Mouse (Mus musculus) hindbrain, postnatal 0 days (tissue): Measurements from ENCODE around the gene Gatad2b. TPM values are rescaled to one million over a fixed set of nuclear protein-coding genes. Genes with fewer than 3 reads are reported as not detected.

Experiments
- ATAC-seq: fragments of 200-750 bp; cut with Nextera tagmentation; 2 replicates; pipeline ENCODE4 v1.8.0; 2017; ENCODE audit warnings: mild to moderate bottlenecking, moderate TSS enrichment, moderate library complexity
- DNase-seq: peaks from one replicate; pipeline ENCODE4 v3.0.0-alpha.2; 2015; ENCODE audit warnings: low spot score
- H3K27ac ChIP-seq: fragments of 300-500 bp; sonication (generic); 2 replicates; pipeline ENCODE4 v1.5.1; 2014; ENCODE audit warnings: mild to moderate bottlenecking
- H3K27me3 ChIP-seq: fragments of 300-500 bp; sonication (generic); 2 replicates; pipeline ENCODE4 v1.6.1; 2014; ENCODE audit warnings: low read length, mixed read lengths; ENCODE audit not compliant: insufficient read depth
- H3K36me3 ChIP-seq: fragments of 300-500 bp; sonication (generic); 2 replicates; pipeline ENCODE4 v1.6.1; 2014; ENCODE audit warnings: low read length, mixed read lengths; ENCODE audit not compliant: insufficient read depth
- H3K4me1 ChIP-seq: fragments of 300-500 bp; sonication (generic); 2 replicates; pipeline ENCODE4 v1.6.1; 2014; ENCODE audit warnings: antibody characterized with exemption, low read length, mixed read lengths; ENCODE audit not compliant: insufficient read depth
- H3K4me2 ChIP-seq: fragments of 300-500 bp; sonication (generic); 2 replicates; pipeline ENCODE4 v1.6.1; 2014; ENCODE audit warnings: low read depth, mild to moderate bottlenecking, low read length, moderate library complexity, mixed read lengths
- H3K4me3 ChIP-seq: fragments of 300-500 bp; sonication (generic); 2 replicates; pipeline ENCODE4 v1.5.1; 2014; ENCODE audit warnings: low read length
- H3K9ac ChIP-seq: fragments of 300-500 bp; sonication (generic); replicated peaks from 2 replicates; pipeline ENCODE4 v1.6.1; 2014; ENCODE audit warnings: mild to moderate bottlenecking, low read length, moderate library complexity, mixed read lengths
- H3K9me3 ChIP-seq: fragments of 300-500 bp; sonication (generic); 2 replicates; pipeline ENCODE4 v1.6.1; 2016; ENCODE audit warnings: low read length, mixed read lengths
- CTCF ChIP-seq: IDR thresholded peaks from 2 replicates; pipeline ENCODE4 v1.5.1; 2016; ENCODE audit warnings: antibody characterized with exemption, control low read depth, low read depth
- WGBS: fragments of 180-500 bp; shearing (Covaris S2); extraction: QIAGEN DNeasy Blood & Tissue Kit; methylation state at CpG from one replicate; pipeline ENCODE4 v1.1.7; 2014; 5-methylcytosine and 5-hydroxymethylcytosine counted together
- polyA plus RNA-seq: library from polyadenylated mRNA; unstranded; fragments of >200 nt; fragmentation: Nextera tagmentation; extraction: Ambion mirVana; gene quantifications from 2 replicates; pipeline ENCODE4 v1.2.1, GENCODE M21; 2015
- total RNA-seq: library from RNA; depleted of rRNA; stranded (reverse); fragments of >200 nt; gene quantifications from 2 replicates; pipeline ENCODE4 v1.2.3, GENCODE M21; 2014

Gatad2b gene
- total and polyA plus RNA-seq, 2 experiments from 2014 or later: 14.2 to 31.5 TPM

DNA sequence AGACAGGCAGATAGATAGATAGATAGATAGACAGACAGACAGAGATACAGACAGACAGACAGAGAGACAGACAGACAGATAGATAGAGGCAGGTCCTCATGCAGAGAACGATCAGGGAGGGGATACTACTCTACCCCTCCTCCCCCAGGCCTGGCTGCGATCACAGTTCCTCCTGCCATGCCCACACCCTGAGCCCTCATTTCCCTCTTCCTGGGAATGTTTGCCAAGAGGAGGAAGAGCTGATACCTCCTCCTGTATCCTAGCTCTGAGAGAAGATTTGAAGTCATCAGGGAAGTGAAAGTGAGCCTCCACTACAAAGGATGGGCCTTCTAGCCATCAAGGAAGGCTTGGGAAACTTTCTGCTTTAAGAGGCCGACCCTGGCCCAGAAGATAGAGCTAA lies 102.7 kb downstream of the Gatad2b start:
- Histone ChIP-seq H3K4me1 (0 out of 2 replicates have a peak, but pooled peaks cover 2% of the 10 kb centered on the region), H3K36me3 (peaks cover 77% of the 10 kb centered on the region), H3K27ac (no peak overlapping the region), H3K4me2 (no peak overlapping the region), H3K9ac (no peak overlapping the region), H3K4me3 (no peak overlapping the region), H3K9me3 (no peaks in the 10 kb centered on the region), H3K27me3 (no peaks in the 10 kb centered on the region)
- no peak for DNase-seq
- WGBS: 84% methylated on average over 3 of the region's 3 CpGs
- no peak for ATAC-seq
- TF ChIP-seq CTCF: no peak

DNA sequence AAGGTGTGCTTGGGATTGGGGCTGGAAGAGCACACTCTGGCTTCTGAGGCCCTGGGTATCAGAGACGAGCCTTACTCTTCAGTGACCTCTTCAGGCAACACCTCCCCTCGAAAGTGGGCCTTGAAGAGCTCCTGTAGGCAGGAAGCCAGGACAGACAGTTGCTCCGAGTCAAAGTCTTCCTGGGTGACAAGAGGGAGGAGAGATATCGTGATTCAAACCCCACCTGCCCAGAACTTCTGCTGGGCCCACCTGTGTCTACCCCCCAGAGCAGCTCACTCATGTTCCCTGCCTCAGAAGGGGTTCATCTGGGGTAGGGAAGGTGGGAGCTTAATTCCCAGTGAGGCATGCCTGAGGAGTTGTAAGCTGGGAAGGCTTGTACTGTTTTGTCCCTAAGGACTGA lies 108.0 kb downstream of the Gatad2b start:
- H3K4me2 ChIP-seq: no peak overlapping the region
- no peak overlapping the region for H3K27ac ChIP-seq
- peaks cover 87% of the 10 kb centered on the region for H3K36me3 ChIP-seq
- DNase-seq (no peak), ATAC-seq (no peak)
- 78% methylated on average over 4 of the region's 4 CpGs for WGBS
- TF ChIP-seq CTCF: no peak
- no peaks in the 10 kb centered on the region for H3K27me3 ChIP-seq
- H3K9ac ChIP-seq: no peak overlapping the region
- H3K9me3 ChIP-seq: no peaks in the 10 kb centered on the region
- H3K4me1 ChIP-seq: no peaks in the 10 kb centered on the region
- H3K4me3 ChIP-seq: no peak overlapping the region

DNA sequence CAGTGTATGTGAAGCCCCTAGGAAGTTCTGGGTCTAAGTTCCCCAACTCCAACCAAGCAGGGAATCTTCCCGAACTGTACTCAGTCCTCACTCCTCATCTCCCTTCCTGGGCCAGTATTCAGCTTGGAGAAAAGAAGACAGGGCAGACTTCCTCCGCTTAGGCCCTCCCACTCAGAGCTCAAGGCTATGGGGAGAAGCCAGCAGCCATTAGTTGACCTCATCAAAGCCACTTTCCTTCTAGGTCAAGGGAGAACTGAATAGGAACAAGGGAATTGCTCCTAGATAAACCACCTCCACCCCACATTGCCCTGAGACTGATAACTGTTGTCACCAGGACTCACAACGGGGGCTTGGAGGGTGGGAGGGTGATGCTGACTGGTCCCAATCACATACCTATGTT lies 111.1 kb downstream of the Gatad2b start:
- no peak overlapping the region for H3K4me3 ChIP-seq
- H3K36me3 ChIP-seq: peaks cover 93% of the 10 kb centered on the region
- no peak overlapping the region for H3K27ac ChIP-seq
- no peak for ATAC-seq
- no peaks in the 10 kb centered on the region for H3K27me3 ChIP-seq
- no peaks in the 10 kb centered on the region for H3K9me3 ChIP-seq
- DNase-seq: no peak
- WGBS: 97% methylated on average over 3 of the region's 3 CpGs
- H3K4me2 ChIP-seq: no peak overlapping the region
- TF ChIP-seq CTCF: no peak
- H3K4me1 ChIP-seq: no peaks in the 10 kb centered on the region
- H3K9ac ChIP-seq: no peak overlapping the region

DNA sequence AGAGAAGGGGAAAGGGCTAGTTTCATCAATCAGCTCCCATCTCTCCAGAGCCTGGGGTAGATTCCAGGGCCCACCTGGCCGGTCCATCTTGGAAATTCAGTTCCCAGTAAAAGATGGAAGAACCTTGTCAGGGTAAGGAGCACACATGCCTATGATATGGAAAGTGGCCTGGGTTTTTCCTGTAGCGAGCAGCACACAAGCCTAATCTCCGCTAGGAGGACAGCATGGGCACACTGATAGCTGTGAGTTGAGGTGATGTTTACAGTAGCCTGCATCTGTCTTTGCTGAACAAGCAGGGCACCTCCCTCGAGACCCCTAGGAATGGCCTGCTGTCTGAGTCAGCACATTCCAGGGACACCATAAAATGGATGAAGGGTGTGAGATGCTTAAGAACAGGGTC lies 111.6 kb downstream of the Gatad2b start:
- DNase-seq: no peak
- Histone ChIP-seq H3K4me1 (no peaks in the 10 kb centered on the region), H3K4me2 (no peak overlapping the region), H3K27ac (no peak overlapping the region), H3K36me3 (peaks cover 91% of the 10 kb centered on the region), H3K4me3 (no peak overlapping the region), H3K9ac (no peak overlapping the region), H3K27me3 (no peaks in the 10 kb centered on the region), H3K9me3 (no peaks in the 10 kb centered on the region)
- WGBS: 89% methylated on average over 4 of the region's 4 CpGs
- TF ChIP-seq CTCF: no peak
- no peak for ATAC-seq

DNA sequence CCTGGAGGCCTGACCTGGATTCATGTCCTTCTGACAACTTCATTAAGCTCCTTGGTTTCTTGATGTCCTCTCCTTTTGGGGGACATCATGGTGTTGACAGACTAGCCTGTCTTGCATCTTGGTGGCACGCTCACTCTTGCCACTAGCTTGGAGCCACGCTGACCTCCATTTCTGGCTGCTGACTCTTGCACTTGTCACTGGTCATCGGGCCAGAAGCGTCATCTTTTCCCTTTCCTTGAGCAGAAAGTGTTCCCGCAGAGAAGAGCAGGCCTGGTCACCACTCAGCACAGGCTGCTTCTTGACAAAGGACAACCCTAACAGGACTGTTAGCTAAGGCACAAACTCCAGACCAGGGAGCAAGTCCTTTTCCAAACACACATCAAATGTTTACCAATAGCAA lies 113.4 kb downstream of the Gatad2b start:
- Histone ChIP-seq H3K4me2 (no peak overlapping the region), H3K27me3 (no peaks in the 10 kb centered on the region), H3K27ac (no peak overlapping the region), H3K9me3 (no peaks in the 10 kb centered on the region), H3K4me3 (no peak overlapping the region), H3K9ac (no peak overlapping the region), H3K36me3 (peaks cover 75% of the 10 kb centered on the region), H3K4me1 (no peaks in the 10 kb centered on the region)
- ATAC-seq: no peak
- no peak for DNase-seq
- over 99% methylated on average over 5 of the region's 5 CpGs for WGBS
- no peak for TF ChIP-seq CTCF

DNA sequence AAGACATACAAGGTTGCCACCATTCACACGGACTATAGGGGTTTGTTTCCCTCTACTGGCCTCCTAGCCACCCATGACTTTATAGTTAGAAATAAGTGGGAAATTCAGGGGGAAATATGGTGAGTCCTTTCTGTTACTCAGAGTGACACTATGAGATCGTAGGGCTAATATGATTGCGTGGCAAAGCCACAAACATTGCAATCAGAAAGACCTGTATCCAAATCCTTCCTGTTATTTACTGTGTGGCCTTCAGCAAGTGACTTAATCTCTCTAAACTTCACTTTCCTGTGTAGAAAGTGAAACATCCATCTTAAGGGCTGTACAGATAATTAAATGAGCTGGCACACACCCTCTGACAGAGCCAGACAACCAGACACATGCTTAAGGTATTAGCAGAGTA lies 115.7 kb downstream of the Gatad2b start:
- TF ChIP-seq CTCF: no peak
- Histone ChIP-seq H3K27me3 (no peaks in the 10 kb centered on the region), H3K27ac (no peak overlapping the region), H3K9me3 (no peaks in the 10 kb centered on the region), H3K4me1 (no peaks in the 10 kb centered on the region), H3K4me3 (no peak overlapping the region), H3K9ac (no peak overlapping the region), H3K4me2 (no peak overlapping the region), H3K36me3 (peaks cover 55% of the 10 kb centered on the region)
- DNase-seq (no peak), ATAC-seq (no peak)
- WGBS: 90% methylated on average over 3 of the region's 3 CpGs

DNA sequence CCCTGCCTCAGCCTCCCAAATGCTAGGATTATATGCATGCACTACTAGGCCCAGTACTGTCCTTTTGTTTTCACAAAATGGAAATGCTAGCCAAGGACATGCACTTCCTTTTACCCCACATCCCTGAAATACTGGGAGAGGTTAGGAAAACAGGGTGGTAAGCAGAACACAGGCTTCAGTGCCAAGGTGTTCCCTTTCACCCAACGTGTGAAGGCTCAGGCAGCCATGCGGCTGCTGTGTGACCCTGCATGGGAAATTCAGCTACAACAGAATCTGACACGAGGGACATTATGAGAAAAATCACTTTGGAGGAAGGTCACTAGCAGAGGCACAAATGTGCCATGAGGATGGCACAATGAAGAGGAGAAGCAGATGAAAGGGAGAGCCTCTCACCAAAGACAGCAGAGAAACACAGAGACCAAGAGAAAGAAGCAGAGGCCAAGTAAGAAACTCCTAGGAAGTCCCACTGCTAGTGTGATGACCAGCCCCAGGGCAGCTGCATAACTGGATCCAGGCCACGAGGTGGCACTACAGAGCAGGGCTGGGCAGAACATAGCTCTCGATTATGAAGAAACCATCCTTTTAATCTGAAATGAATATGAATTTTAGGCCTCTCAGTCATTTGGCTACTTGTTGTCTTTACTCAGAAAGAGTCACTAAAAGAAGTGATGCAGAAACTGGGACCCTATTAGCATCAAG lies 119.5 kb downstream of the Gatad2b start:
- Histone ChIP-seq H3K4me2 (no peak overlapping the region), H3K36me3 (peaks cover 51% of the 10 kb centered on the region), H3K4me1 (no peaks in the 10 kb centered on the region), H3K9me3 (no peaks in the 10 kb centered on the region), H3K27me3 (no peaks in the 10 kb centered on the region), H3K9ac (no peak overlapping the region), H3K27ac (no peak overlapping the region), H3K4me3 (no peak overlapping the region)
- ATAC-seq: peak; percentile 76
- peak; percentile 95 for TF ChIP-seq CTCF
- WGBS: 44% methylated on average over 5 of the region's 5 CpGs
- peak; percentile 77 for DNase-seq
